Mouse (Mus musculus) lung, postnatal 0 days (tissue): ENCODE results near the gene Msi2.

Experiments used
- CTCF ChIP-seq: IDR thresholded peaks from 2 replicates; pipeline ENCODE4 v1.5.1; 2016; ENCODE audit warnings: antibody characterized with exemption, mild to moderate bottlenecking
- EP300 ChIP-seq: IDR thresholded peaks from 2 replicates; pipeline ENCODE4 v1.6.1; 2016; ENCODE audit warnings: antibody characterized with exemption, mild to moderate bottlenecking, control low read depth

GRCm38 (mm10) chr11:88318850-88319249 lies 399.5 kb downstream of the Msi2 start:
- TF ChIP-seq EP300 (no peak), CTCF (no peak)
